Mouse (Mus musculus) liver, embryonic 16.5 days (tissue): ENCODE measurements around the gene Tppp. TPM values are rescaled to one million over a fixed set of nuclear protein-coding genes. Genes with fewer than 3 reads are reported as not detected.
"Not testable (repeated sequence)": the region's sequence is repeated elsewhere in the genome, so short reads cannot be mapped to it uniquely, and the experiment has no call there.

ENCODE experiments used
- ATAC-seq: fragments of 200-750 bp; cut with Nextera tagmentation; 2 replicates; pipeline ENCODE4 v1.8.0; 2017; ENCODE audit warnings: low read depth, mild to moderate bottlenecking, moderate number of reproducible peaks, moderate library complexity
- H3K27ac ChIP-seq: fragments of 300-500 bp; sonication (generic); 2 replicates; pipeline ENCODE4 v1.5.1; 2014; ENCODE audit warnings: mild to moderate bottlenecking, low read length
- H3K27me3 ChIP-seq: fragments of 300-500 bp; sonication (generic); 2 replicates; pipeline ENCODE4 v1.6.1; 2014; ENCODE audit warnings: low read depth, low read length, mixed read lengths; ENCODE audit not compliant: control insufficient read depth, insufficient read depth
- H3K36me3 ChIP-seq: fragments of 300-500 bp; sonication (generic); 2 replicates; pipeline ENCODE4 v1.6.1; 2014; ENCODE audit warnings: mild to moderate bottlenecking; ENCODE audit not compliant: control insufficient read depth, insufficient read depth
- H3K4me1 ChIP-seq: fragments of 300-500 bp; sonication (generic); 2 replicates; pipeline ENCODE4 v1.6.1; 2014; ENCODE audit warnings: low read depth, low read length, mixed read lengths; ENCODE audit not compliant: control insufficient read depth
- H3K4me2 ChIP-seq: fragments of 300-500 bp; sonication (generic); 2 replicates; pipeline ENCODE4 v1.6.1; 2014; ENCODE audit warnings: low read depth, low read length, mixed read lengths
- H3K4me3 ChIP-seq: fragments of 300-500 bp; sonication (generic); 2 replicates; pipeline ENCODE4 v1.5.1; 2014; ENCODE audit warnings: low read depth, mild to moderate bottlenecking, low read length
- H3K9ac ChIP-seq: fragments of 300-500 bp; sonication (generic); 2 replicates; pipeline ENCODE4 v1.6.1; 2014; ENCODE audit warnings: low read depth, low read length
- H3K9me3 ChIP-seq: fragments of 300-500 bp; sonication (generic); replicated peaks from 2 replicates; pipeline ENCODE4 v1.6.1; 2016; ENCODE audit warnings: low read length; ENCODE audit not compliant: control insufficient read depth
- WGBS: fragments of 180-500 bp; shearing (Covaris S2); extraction: QIAGEN DNeasy Blood & Tissue Kit; methylation state at CpG from one replicate; pipeline ENCODE4 v1.1.7; 2014; ENCODE audit not compliant: insufficient replicate concordance; 5-methylcytosine and 5-hydroxymethylcytosine counted together
- polyA plus RNA-seq: library from polyadenylated mRNA; unstranded; fragments of >200 nt; fragmentation: Nextera tagmentation; extraction: Ambion mirVana; gene quantifications from 2 replicates; pipeline ENCODE4 v1.2.1, GENCODE M21; 2015

The Tppp gene
- polyA plus RNA-seq, 1 experiment from 2014 or later, result 0.61 TPM

DNA sequence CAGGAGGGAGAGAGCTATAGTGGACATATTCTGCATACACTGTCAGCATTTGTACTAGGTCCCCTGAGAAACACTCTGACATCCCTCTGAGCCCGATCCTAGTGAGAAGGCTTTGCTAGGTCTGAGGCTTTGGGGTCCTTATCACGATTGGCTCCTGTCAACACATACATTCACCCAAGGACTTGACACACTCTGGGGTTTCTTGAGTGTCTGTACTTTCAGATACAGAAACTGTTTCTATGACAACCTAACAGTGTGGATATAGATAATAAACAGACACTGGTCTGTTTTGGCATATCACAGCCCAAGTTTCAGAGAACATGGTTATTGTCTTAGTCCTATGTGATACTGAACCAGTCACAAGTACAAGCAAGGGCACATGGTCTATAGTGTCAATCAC, 18.4 kb upstream of the Tppp start:
- peak overlapping the region; percentile 55; the same call in 1 of the 2 replicates for H3K27ac ChIP-seq
- H3K4me1 ChIP-seq, result peaks cover 14% of the 10 kb centered on the region
- H3K36me3 ChIP-seq, result no peaks in the 10 kb centered on the region
- H3K9me3 ChIP-seq, result no peaks in the 10 kb centered on the region
- peak; percentile 91 for ATAC-seq
- H3K4me2 ChIP-seq, result peak overlapping the region; percentile 22; the same call in 1 of the 2 replicates
- H3K27me3 ChIP-seq, result no peaks in the 10 kb centered on the region
- H3K4me3 ChIP-seq, result no peak overlapping the region
- no peak overlapping the region for H3K9ac ChIP-seq
- WGBS, result 18% methylated on average over 2 of the region's 2 CpGs

DNA sequence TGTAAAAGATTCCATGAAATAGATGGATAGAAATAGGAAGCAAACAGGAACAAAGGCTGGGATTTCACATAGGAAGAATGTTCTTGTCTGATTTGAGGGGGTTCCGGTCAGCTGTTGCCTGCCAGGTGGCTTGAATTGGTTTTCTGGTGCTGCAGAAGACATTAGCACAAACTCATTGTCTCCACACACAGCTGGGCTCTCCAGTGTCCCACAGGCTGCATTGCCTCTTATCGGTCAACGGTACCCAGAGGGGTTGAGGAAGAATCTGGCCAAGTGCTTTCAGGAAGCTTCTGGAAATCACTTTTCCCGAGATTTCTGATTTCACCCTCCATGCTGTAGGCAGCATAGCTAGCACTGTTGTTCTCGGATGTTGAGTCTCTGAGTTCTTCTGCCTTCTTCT, 17.9 kb upstream of the Tppp start:
- Histone ChIP-seq H3K4me2 (no peak overlapping the region), H3K27ac (no peak overlapping the region), H3K4me3 (no peak overlapping the region), H3K27me3 (no peaks in the 10 kb centered on the region), H3K9ac (no peak overlapping the region), H3K9me3 (no peaks in the 10 kb centered on the region), H3K4me1 (peaks cover 14% of the 10 kb centered on the region), H3K36me3 (no peaks in the 10 kb centered on the region)
- ATAC-seq, result no peak
- WGBS, result 61% methylated on average over 5 of the region's 5 CpGs

DNA sequence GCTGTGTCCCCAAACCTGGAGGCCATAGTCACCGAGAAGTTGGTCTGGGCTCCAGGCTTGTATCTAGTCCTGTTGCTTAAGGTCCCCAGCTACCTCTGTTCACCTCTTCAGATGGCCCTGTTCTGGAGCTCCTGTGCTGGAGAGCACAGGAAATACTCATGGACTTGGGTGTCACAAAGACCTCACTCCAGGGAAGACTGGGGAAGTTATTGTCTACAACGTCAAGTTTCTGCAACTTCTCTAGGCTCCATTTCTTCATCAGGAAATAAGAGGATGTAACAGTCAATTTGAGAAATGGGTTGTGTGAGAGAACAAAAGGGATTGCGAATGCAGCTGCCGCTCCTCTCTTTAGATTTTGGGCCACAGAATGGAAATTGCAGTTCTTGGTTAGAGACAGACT, 12.8 kb upstream of the Tppp start:
- no peak overlapping the region for H3K4me3 ChIP-seq
- H3K9me3 ChIP-seq, result no peaks in the 10 kb centered on the region
- peaks cover under 1% of the 10 kb centered on the region for H3K4me1 ChIP-seq
- no peaks in the 10 kb centered on the region for H3K27me3 ChIP-seq
- WGBS, result 54% methylated on average over 4 of the region's 4 CpGs
- no peaks in the 10 kb centered on the region for H3K36me3 ChIP-seq
- H3K4me2 ChIP-seq, result no peak overlapping the region
- H3K9ac ChIP-seq, result no peak overlapping the region
- no peak for ATAC-seq
- H3K27ac ChIP-seq, result no peak overlapping the region

DNA sequence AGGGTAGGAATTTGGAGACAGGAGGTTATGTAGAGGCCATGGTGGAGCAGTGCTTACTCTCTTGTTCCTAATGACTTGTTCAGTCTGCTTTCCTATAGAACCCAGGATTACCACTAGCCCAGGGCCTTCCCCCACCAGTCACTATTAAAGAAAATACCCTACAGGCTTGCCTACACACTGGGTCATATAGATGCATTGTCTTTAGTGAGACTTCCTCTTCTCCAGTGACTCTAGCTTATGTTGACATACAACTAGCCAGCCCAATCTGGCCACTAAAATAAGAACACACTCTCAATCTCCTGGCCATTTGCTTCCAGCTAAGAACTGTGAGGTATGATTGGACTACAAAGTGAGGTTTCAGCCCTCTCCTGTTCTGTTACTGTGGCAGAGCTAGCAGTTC, 8.7 kb upstream of the Tppp start:
- peaks cover 3% of the 10 kb centered on the region for H3K4me1 ChIP-seq
- no peak overlapping the region for H3K4me3 ChIP-seq
- ATAC-seq, result no peak
- H3K4me2 ChIP-seq, result no peak overlapping the region
- H3K36me3 ChIP-seq, result no peaks in the 10 kb centered on the region
- H3K27me3 ChIP-seq, result no peaks in the 10 kb centered on the region; the same call in 1 of the 2 replicates
- no peak overlapping the region for H3K9ac ChIP-seq
- no peaks in the 10 kb centered on the region for H3K9me3 ChIP-seq
- H3K27ac ChIP-seq, result no peak overlapping the region

DNA sequence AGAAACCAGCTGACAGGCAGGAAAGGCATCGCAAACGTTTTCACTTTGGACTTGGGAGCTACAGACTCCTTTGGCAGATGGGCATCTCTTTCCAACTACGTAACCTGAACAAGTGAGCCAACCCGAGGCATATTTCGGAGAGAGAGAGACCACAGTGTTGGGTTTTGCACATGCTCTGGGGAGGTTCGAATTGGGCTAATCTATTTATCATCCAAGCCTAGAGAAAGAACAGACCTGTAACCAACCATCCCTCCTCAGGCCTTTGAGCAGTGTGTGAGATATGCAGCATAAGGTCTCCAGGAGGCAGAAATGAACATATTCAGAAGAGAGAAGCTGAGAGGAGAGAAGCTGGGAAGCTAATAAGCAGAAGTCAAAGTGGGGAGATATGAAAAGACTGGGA, 8.2 kb upstream of the Tppp start:
- no peak overlapping the region for H3K4me2 ChIP-seq
- ATAC-seq, result no peak
- peaks cover 2% of the 10 kb centered on the region for H3K27me3 ChIP-seq
- H3K4me1 ChIP-seq, result peaks cover 3% of the 10 kb centered on the region
- WGBS, result 71% methylated on average over 6 of the region's 6 CpGs
- H3K4me3 ChIP-seq, result no peak overlapping the region
- H3K9me3 ChIP-seq, result no peaks in the 10 kb centered on the region
- no peaks in the 10 kb centered on the region for H3K36me3 ChIP-seq
- no peak overlapping the region for H3K27ac ChIP-seq
- no peak overlapping the region for H3K9ac ChIP-seq

DNA sequence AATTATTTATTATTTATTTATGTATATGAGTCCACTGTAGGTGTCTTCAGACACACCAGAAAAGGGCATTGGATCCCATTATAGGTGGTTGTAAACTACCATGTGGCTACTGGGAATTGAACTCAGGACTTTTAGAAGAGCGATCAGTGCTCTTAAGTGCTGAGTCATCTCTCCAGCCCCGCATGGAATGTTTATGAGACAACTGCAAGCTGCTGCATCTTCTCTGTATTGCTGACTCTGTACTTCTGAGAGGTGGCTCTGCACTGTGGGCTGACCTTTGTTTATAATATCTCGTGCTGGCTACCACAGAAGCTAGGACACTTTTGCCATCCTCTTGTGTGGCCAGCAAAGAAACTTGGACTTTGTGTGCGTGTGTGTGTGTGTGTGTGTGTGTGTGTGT, 7.7 kb upstream of the Tppp start:
- H3K9ac ChIP-seq, result no peak overlapping the region
- H3K27me3 ChIP-seq, result peaks cover 3% of the 10 kb centered on the region
- 53% methylated on average over 4 of the region's 4 CpGs for WGBS
- no peak overlapping the region for H3K27ac ChIP-seq
- H3K4me2 ChIP-seq, result no peak overlapping the region
- no peak for ATAC-seq
- H3K4me1 ChIP-seq, result peaks cover 3% of the 10 kb centered on the region
- no peaks in the 10 kb centered on the region for H3K36me3 ChIP-seq
- H3K4me3 ChIP-seq, result no peak overlapping the region
- H3K9me3 ChIP-seq, result no peaks in the 10 kb centered on the region

DNA sequence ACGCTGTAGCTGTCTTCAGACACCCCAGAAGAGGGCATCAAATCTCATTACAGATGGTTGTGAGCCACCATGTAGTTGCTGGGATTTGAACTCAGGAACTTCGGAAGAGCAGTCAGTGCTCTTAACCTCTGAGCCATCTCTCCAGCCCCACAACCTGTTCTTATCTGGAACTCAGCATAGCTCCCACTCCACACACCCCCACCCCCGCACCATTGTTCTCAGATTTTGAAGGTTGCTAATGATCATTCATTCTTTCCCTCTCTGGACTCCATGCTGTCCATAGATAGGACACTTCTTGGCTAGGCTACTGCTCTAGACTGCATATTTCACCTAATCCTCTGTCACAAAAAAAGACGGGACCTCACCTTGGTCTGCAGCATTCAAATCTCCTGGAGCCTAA, 2.3 kb upstream of the Tppp start:
- H3K27me3 ChIP-seq, result peaks cover 39% of the 10 kb centered on the region
- not testable (repeated sequence) for H3K27ac ChIP-seq, H3K4me3 ChIP-seq, H3K9ac ChIP-seq, H3K36me3 ChIP-seq, H3K9me3 ChIP-seq, H3K4me2 ChIP-seq, ATAC-seq
- WGBS, result 70% methylated on average over 4 of the region's 4 CpGs
- peaks cover 19% of the 10 kb centered on the region for H3K4me1 ChIP-seq

DNA sequence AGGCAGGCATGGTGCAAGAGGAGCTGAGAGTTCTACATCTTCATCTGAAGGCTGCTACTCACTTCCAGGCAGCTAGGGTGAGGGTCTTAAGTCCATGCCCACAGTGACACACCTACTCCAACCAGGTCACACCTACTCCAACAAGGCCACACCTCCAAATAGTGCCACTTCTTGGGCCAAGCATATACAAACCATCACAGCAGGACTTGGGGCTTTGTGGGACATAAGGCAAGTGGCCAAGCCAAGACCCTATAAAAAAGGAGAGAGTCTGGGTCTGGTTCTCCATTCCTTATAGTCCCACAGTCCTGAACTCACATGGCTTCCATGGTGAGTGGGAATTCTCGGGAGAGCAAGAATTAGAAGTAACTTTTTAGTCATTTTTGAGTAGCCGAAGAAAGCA, 991 bp upstream of the Tppp start:
- not testable (repeated sequence) for H3K9ac ChIP-seq, H3K4me2 ChIP-seq, ATAC-seq, H3K9me3 ChIP-seq, H3K36me3 ChIP-seq, H3K27ac ChIP-seq, H3K4me3 ChIP-seq
- H3K4me1 ChIP-seq, result peaks cover 19% of the 10 kb centered on the region
- peaks cover 42% of the 10 kb centered on the region for H3K27me3 ChIP-seq
- 63% methylated on average over 2 of the region's 2 CpGs for WGBS

DNA sequence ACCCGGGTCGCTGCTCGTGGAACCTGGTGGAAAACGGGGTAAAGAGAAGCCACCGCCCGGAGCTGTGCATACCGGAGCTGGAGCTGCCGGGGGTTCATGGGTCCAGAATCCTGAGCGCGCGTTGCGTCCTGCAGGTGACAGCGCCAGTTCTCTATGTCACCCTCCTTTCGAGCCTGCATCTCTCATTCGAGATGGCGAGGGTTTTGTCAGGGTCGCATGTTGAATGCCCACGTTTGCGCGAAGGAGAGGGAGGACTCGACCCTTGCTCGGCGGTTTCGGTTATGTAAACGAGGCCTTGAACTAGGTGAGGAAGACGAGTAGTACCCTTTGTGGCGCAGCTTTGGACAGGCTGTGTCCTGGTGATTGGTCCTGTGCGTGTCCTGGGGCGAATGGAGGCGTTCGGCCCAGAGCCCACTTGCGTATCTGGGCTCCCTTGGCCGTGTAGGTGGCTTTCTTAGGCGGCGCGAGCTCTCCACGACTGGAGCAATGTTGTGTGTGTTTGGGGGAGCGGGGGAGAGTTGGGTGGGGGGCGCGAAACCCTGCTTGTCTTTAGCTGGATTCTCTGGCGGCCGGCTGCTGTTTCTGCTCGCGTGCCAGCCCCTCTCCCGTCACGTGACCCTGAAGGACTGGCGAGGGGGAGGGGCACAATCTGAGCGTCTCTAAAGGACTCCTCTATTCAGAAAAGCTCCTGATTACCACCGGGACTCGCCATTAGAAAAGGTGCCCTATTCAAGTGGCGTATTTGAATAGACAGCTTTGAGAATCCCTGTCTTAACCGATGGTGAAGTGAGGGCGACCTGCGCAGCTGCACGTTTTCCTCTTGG, 796 bp downstream of the Tppp start:
- 1% methylated on average over 55 of the region's 55 CpGs for WGBS
- Histone ChIP-seq H3K4me3 (peak overlapping the region; percentile 58), H3K27ac (no peak overlapping the region), H3K9me3 (no peaks in the 10 kb centered on the region), H3K4me2 (peak overlapping the region; percentile 92), H3K36me3 (no peaks in the 10 kb centered on the region), H3K9ac (peak overlapping the region; percentile 39; the same call in 1 of the 2 replicates), H3K27me3 (peaks cover 49% of the 10 kb centered on the region), H3K4me1 (peaks cover 16% of the 10 kb centered on the region)
- peak; percentile 9 for ATAC-seq
